Mouse (Mus musculus): ENCODE measurements around the gene Ovol1.
A peak's percentile ranks its signal among the peaks of the same experiment; 100 is the strongest.

The Ovol1 gene

DNA sequence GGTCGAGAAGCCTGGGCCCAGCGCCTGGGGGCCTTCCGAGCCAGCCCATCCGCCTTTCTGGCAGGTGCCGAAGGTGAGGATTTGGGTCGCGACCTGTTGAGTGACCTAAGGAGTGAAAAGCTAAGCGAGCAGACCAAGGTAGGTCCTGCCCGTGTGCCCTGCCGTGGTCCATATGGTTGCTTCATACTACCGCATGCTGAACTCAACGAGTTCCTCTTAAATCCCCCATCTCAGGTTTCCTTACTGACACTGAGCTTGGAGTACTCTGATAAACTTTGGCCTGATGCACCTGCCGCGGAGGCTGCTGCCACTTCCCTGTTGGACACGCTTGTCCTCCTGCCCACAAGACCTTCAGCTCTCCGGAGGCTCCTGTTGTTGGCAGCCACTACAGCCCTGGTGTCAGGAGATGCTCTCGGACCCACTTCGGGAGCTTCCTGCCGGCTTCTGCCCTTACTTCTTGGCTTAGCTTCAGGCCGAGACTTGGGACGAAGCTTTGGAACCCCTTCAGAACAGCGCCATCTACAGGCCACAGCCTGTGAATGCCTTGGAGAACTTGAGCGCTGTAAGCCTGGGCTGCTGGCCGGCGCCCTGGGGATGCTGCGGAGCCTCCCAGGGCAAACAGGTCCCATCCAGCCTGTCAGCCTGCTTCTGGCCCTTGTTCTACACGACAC, 8.2 kb upstream of the Ovol1 start:
- DNase-seq (ENCODE audit: low spot score in 2 of 2), result peak; percentile 68 to 84

DNA sequence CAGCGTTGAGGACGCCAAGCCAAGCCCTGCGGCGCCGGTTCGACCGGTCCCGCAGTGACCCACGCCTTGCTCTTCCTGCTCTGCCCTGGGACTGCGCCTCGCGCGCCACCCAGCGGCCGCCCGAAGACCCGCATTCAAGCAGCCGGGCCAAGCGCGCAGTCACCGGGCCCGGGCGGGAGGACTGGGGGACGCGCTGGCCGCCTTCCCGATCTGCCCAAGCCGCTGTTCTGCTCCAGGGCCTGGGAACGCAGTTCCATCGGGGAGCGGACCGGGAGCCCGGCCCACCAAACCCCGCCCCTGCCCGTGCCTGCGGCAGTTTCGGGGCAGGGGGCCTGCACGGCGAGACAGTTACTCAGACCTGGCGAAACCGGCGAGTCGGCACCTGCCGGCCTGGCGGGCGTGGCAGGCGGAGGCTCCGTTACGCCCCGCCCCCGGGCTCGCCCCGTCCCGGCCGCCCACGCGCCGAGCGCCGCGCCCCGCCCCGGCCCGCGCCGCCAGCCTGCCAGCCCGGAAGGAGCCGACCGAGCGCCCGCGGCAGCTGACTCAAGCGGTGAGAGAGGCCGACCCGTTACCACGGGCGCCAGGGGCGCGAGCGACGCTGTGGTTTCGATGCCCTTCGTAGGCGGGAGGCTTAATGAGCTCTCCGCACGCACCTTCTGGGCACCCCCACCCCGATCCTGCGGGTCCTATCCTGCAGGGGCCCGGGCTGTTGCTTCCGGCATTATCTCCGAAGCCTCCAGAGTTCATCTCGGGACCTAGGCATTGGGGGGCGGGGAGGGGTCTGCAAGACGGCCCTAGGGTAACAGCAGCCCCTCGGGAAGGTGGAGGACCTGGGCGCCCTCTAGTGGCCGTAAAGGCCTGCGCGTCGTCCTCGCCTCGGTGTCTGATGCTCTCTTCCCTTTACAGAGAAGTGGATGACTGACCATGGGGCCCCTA, 7.4 kb upstream of the Ovol1 start, which contains the start of gene Ap5b1:
Gene Ap5b1 (plus strand): TSS at position 492 of the 936 bp plus-strand sequence.
- DNase-seq (ENCODE audit: low spot score in 2 of 2), result peak; percentile 91 to 92

DNA sequence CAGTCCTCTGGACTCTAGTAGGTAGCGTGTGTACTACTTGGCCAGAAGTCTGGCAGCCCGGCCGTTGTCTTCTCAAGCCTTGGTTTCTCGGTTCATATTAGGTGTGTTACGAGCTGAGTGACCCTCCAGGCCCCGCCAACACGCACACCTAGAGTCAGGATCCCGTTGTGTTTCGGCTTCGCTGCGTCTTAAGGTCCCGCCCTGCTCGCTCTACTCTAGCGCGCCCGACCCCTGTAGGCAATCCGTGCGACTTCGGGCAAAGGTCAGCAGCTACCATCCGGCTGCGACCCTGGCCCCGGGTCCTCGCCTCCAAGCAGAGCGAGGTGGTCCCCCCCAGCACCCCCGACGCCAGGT, 6.7 kb upstream of the Ovol1 start:
- peak in 1 of 2 experiments; percentile 19 for DNase-seq (ENCODE audit: low spot score in 2 of 2)

DNA sequence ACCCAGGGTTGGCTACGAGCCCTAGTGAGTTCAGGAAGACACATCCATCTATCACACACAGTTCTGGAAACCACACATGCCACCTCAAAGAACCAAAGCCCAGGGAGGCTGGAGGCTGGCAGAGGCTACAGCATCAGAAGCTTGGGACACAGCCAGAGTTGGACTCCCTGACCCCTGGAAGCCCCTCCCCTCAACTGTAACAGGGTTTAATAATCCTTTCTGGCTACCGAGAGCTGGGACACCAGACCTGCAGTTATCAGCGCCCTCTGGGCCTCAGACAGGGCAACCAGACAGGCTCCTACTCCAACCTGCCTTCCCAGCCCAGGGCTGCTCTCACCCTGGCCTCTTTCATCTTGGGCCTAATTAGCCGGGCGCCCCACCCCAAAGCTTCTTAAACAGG, 5.9 kb upstream of the Ovol1 start:
- DNase-seq (ENCODE audit: low spot score in 2 of 2), result no peak

DNA sequence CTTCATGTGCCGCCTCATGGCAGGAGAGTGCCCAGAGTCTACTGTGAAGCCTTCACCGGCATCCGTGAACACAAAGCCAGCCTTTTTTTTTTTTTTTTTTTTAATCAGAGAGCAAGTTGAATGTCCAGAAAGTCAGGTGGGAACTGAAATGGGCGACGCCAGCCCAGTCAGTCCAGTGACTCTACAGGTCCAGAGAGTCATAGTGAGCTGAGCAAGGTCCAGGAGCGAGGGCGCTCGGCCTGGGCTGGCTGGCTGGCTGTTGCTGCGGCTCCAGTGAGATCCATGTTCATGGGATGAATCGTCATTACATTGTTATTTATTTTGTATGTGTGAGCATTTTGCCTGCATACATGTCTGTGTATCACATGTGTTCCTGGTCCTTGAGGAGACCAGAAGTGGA, 2.3 kb upstream of the Ovol1 start:
- DNase-seq (ENCODE audit: low spot score in 2 of 2), result no peak

DNA sequence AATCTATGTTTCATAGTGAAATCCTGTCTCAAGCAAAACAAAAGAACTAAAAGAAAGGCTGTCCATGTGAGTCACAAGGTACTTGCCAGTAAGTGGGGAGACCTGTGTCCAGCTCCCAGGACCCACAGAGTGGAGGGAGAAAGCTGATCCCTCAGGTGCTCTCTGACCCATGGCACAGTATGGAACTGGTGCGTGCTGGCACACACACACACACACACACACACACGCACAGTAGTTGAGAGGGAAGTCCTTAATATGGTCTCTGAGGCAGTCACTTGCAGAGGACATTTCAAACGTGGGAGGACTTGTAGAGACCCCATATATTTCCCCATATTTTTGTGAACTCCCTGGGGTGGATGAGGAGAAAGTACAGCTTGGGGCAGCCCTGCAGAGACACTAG, 1.4 kb upstream of the Ovol1 start:
- DNase-seq (ENCODE audit: low spot score in 2 of 2), result no peak

DNA sequence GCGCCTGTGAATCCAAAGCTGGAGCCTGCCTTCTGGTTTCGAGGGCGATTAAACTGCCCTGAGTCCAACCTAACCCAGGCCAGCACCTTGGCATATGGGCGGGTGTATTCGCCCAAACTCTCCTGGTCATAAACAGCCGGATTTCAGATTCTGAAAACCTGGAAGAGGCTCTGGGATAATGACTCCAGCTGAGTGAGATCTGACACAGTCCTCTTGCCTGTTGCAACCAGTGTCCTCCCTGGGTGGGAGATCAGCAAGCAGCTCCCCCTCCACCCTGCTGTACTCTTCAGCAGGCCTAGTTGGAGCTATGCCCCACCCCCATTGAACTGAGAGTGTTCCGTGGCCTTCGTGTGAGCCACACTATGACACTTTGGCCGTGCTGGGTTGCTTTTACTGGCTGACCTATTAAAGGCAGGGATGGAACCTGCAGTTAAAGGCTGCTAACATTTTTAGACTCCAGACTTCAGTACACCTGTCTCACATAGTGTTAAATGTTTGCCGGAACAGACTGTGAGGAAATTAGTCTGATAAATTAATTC, 875 bp upstream of the Ovol1 start:
- DNase-seq (ENCODE audit: low spot score in 2 of 2), result no peak

DNA sequence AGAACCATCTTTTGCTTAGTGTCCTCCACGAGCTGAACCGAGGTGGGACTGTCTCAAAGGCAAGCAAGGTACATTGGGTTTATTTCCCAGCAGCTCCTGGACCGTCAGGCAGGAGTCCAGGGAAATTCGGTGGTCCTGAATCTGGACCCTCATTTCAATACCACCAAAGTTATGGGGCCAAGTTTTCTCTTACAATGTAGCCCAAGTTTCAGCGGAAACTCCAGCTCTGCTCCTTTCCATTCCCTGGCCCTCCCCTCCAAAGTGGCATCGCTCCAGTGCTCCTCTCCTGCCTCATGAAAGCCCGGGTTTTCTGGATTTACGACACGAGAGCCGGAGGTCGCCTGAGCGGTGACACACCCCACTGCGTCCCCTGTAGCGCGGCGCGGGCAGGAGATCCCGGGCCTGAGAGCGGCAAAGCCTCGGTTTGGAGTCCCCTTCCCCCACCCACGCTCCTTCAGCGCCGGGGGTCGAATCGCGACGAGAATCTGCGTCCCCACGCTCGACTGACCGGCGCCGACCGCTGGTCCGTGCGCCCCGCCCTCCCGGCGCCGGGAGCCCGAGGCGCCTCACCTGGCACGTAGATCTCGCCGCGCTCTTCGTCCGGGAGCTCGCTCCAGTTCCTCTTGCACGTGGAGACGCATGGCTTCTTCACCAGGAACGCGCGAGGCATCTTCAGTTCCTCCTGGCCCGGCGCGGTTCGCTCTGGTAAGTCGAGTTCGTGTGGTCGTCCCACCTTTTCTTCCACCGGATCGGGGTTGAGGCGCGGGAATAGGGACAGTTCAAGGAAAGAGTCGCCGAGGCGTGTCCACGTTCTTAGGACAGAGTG, 602 bp downstream of the Ovol1 start:
- DNase-seq (ENCODE audit: low spot score in 2 of 2), result no peak

DNA sequence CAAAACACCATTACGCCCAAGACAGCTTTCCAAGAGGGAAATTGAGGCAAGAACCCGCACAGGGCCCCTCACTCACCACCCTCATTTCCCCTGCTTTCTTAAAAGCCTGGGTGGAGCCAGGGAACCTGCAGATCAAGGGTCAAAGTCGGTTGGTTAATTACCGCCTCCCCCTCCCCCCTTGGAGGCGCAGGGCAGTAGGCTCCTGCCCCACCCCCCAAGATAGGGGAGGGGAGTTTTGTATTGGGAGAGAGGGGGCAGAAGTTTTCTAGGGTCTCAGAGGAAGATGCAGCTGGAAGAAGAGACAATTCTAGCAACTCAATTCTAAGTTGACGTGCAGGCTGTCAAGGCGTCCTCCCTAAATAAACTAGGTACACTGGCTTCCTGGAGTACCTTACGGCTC, 1.2 kb downstream of the Ovol1 start:
- DNase-seq (ENCODE audit: low spot score in 2 of 2), result no peak

DNA sequence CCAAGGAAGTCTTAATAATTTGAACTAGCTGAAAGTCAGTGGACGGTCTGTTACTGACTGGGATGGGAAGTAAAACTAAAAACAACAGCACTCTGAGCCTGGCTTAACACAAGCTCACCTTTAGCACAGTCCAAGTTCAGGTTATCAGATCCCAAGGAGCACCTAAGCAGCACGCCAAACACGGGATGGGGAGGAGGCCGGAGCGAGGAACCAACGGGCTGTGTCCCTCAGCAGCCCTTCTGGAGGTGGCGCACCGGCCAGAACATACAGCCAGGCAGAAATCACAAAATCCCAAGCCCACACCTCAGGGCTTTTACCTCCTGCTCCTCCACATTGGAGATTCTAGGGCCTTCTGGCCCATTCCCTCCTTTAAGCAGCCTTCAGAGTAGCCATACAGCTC, 1.7 kb downstream of the Ovol1 start:
- no peak for DNase-seq (ENCODE audit: low spot score in 2 of 2)

DNA sequence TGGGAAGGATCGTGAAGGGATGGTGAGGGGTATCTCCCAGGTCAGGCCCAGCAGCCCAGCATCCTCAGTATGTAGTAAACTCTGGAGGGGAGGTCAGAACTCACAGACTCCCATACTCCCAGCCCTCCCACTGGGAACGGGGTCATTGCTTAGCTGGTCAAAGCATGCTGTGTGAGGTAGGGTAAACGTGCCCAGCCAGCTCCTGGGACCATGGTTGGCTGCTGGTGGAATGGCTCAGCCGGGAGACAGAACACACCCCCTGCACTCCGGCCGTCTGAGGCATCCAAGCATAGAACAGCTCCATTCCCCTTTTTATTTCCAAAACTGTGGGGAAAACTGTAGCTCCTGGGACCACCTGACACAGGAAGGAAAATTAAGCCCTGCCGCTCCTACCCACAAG, 2.3 kb downstream of the Ovol1 start:
- DNase-seq (ENCODE audit: low spot score in 2 of 2), result no peak

DNA sequence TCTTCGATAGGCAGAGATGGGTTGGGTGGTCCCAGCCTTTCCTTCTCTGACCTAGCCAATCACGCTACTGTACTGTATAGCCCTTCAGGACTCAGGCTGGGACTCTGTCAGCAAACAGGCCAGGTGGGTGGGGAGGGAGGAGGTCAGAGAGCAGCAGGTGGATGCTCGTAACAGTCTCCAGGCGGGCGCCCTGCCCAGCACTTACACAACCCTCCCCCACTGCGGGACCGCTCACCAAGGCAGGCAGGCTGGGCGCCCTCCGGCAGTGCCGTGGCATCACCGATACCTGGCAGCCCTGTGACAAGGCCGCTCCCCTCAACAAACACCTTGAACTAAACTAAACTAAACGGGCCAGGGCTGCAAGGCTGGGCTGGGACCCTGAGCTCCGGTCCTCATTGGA, 6.2 kb downstream of the Ovol1 start:
- no peak for DNase-seq (ENCODE audit: low spot score in 2 of 2)

DNA sequence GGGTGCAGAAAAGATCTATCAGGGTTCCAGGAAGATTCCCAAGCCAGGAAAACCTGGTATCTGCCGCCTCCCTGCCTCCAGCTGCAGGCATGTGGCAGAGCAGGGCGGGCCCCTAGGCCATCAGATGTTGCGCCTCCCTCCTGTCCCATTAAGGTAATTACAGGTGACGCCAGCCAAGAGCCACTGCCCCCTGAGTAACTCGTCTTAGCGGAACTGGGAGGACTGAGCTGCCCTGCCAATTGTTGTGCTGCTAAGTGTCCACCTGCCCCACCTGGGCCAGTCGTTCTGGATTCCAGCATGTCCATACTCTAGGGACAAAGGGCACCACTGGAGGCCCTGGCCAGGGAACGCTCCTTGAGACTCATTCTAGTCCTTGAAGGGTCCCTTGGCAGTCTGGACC, 6.6 kb downstream of the Ovol1 start:
- no peak for DNase-seq (ENCODE audit: low spot score in 2 of 2)

DNA sequence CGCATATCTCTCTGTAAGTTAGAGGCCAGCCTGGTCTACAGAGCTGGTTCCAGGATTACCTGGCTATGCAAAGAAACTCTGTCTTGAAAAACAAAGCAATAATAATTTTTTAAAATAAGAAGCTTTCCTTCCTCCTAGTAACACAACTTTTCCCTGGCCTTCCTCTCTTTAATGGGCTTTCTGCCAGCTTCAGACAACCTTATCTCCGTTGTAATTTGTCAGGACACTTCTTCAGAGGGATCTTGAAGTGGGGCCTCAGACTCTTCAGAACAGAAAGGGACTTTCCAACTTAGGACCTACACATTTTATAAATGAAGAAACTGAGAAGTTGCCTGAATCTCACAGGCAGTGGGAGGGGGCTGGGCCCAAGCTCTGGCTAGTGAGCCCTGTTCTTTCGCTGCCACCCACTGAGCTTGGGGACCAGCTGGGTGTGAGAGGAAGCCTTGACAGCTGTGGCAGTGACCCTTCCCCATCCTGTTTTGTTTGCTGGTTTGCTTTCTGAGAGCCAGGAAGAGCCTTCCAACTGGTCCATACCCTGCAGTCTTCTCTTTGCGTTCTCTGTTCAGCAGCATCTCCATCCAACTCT, 12.9 kb downstream of the Ovol1 start:
- DNase-seq (ENCODE audit: low spot score in 2 of 2), result no peak

DNA sequence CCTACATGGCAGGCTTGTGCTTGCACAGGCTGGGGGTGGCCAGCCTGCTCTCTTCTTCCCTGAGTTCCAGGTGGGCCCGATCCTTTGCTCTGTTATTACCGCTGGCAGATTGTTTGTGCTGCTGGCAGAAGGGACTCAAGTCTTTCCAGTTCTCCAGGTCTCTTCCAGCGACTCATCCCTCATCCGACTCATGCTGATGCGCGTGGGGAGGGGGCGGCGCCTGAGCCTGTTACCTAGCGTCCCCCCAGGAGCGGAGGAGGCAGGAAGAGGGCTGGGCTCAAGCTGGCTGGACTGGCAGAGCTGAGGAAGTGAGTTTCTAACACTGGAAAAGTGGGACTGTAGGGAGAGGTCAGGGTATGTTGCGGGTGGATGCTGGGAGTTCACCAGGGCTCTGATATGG, 16.4 kb downstream of the Ovol1 start:
- no peak for DNase-seq (ENCODE audit: low spot score in 2 of 2)

DNA sequence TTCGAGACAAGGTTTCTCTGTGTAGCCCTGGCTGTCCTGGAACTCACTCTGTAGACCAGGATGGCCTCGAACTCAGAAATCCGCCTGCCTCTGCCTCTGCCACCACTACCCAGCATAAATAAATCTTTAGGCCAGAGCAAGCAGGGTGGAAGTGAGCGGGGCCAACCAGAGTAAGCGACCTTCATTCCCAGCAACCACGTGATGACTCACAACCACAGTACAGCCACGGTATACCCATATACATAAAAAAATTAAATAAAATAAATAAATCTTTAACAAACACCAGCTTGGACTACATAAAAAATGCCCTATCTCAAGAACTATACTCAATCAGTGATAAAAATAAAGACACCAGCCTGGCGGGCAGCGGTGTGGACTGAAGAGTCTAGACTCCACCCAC, 17.1 kb downstream of the Ovol1 start:
- DNase-seq (ENCODE audit: low spot score in 2 of 2), result no peak

DNA sequence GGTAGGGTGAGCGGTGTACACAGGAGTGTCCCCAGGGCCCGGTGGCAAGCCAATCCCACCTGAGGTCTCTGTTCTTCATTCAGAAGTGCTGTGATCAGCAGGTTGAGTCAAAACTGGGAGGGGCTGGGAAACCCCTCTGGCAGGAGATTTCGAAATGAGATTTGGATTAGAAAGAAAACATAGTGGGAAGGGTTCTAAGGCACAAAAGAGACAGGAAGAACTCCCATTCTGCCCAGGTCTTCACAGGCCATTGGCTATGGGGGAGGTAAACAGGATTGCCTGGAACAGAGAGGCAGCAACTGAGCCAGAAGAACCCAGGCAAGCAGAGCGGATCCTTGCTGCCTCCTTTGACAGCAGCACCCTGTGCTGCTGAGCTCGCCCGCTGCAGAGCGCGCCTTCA, 21.7 kb downstream of the Ovol1 start:
- DNase-seq (ENCODE audit: low spot score in 2 of 2), result no peak

DNA sequence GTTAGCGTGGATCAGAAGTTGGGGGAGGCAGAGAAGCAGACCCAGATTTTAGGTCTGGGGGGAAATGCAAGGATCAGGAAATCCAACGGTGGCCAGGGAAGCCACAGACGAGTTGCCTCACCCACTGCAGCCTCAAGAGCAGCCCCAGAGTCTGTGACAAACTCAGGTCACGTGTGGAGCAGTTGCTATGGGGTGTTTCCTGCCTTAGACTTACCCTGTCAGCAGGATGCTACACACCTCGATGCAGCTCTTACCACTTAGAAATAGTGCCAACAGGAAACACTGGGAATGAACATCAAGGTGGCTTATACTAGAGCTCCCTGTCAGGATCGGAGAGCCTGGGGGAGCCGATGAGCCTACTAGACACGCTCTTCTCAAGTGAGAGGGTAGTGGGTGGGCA, 27.9 kb downstream of the Ovol1 start:
- DNase-seq (ENCODE audit: low spot score in 2 of 2), result no peak

DNA sequence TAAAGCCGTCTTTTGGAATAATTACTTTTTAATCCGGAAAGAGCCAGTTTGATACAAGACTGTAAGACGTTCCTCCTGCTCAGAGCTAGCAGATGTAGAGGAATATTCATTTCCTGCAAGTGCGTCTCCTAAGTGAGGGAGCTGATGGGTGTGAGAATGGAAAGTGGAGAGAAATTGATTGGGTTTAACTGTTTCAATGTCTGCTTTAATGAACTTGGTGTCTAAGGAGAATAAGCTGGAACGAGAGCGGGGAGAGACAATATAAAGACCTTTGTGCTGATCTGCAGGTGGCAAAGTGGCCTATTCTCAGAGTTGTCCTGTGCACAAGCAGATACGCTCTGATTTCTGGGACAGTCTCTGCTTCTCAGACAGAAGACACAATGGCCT, 30.3 kb downstream of the Ovol1 start:
- no peak for DNase-seq (ENCODE audit: low spot score in 2 of 2)

DNA sequence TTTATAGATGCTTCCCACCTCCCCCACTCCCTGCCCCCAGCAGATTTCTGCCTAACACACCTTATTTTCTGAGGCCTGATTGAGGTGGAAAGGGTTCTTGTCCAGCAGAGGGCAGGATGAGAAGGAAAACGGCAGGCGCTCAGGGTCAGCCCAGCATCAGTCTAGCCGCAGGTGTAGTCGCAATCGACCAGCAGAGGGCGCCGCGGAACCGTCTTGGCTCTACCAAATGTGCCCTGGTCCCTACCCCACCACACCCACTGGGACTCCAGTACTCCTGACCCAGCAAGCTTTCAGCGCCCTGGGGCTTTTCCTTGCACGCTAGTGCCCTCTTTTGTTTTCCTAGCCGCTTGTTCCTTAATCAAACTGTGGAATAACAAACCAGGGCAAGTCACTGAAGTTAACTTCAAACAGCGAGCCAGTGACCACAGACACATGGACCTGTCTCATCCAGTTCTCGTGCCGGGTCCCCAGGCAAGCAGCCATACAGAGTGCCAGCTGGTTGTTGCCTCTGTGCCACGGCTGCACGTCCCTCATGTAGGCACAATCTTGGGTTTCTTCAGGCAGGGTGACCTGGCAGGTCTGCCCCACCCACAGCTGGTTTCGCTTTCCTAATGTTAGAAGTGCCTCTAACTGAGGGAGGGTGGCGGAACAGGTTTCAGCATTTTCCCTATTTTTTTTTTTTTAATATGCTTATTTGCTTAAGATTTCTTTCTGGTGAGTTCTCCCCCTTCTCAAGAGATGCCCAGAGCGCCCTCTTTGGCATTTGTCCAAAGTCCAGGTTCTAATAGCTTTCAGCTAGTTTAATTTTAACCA, 30.9 kb downstream of the Ovol1 start:
- peak; percentile 94 to 95 for DNase-seq (ENCODE audit: low spot score in 2 of 2)

DNA sequence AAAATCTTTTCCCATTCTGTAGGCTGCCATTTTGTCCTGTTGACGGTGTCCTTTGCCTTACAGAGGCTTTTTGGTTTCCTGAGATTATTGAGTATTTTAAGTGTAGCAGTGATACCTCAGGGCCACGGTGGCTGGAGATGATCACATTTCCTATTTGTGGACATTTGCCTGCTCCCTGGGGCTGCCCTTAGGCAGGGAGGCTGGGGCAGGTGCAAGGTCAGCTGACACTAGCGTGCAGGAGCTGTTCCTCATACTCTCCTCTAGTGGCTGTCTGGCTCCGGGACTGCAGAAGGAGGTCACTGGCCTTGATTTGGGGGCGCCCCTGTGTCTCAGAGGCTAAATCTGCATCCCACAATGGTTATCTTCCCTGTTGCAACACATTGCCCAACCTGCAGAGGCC, 35.2 kb downstream of the Ovol1 start:
- DNase-seq (ENCODE audit: low spot score in 2 of 2), result no peak

Data from heart, adult 9 months (tissue).